In genomic region chr17:65608312-65608687, GRCm38 (mm10) we compare ENCODE assay signal across 24 mouse cellular contexts. TPM values are rescaled to one million over a fixed set of nuclear protein-coding genes. Genes with fewer than 3 reads are reported as not detected.
DNase-seq lines count a peak whose midpoint lies in the region; ATAC-seq and TF ChIP-seq lines count a peak whose summit lies in the region.
"Had no signal": no experiment of that assay in that cellular context is flagged by ENCODE, and none has a peak within 500 bp of the region (broad histone marks: within the 10 kb centered on the region; RNA-seq: fewer than 3 reads in every experiment).

No protein-coding gene starts in this region.

- no peaks in the 10 kb centered on the region for H3K27me3 ChIP-seq in heart, embryonic 15.5 days
- H3K27me3 ChIP-seq in neural tube, embryonic 14.5 days (ENCODE audit: control insufficient read depth, insufficient read depth, low read length), result no peaks in the 10 kb centered on the region
- H3K27me3 ChIP-seq in neural tube, embryonic 15.5 days (replicated peaks), result no peaks in the 10 kb centered on the region
- no peaks in the 10 kb centered on the region for H3K27me3 ChIP-seq in liver, embryonic 14.5 days (ENCODE audit: control insufficient read depth, insufficient read depth, low read length)
- no peaks in the 10 kb centered on the region for H3K27me3 ChIP-seq in stomach, postnatal 0 days (ENCODE audit: control insufficient read depth, insufficient read depth, low read length)
- H3K27me3 ChIP-seq: embryonic facial prominence, embryonic 13.5 days; hindbrain, embryonic 12.5 days; kidney, embryonic 15.5 days; limb, embryonic 13.5 days; midbrain, embryonic 15.5 days had no signal

- no peak for TF ChIP-seq CTCF in liver, embryonic 14.5 days (IDR thresholded peaks at IDR 0.05; ENCODE audit: low read depth)
- no peak for TF ChIP-seq CTCF in stomach, postnatal 0 days (IDR thresholded peaks at IDR 0.05; ENCODE audit: low read depth)

- H3K4me2 ChIP-seq in heart, embryonic 15.5 days, result peak overlapping the region; percentile 22
- peak overlapping the region; percentile 6; the same call in 1 of the 2 replicates for H3K4me2 ChIP-seq in neural tube, embryonic 14.5 days (ENCODE audit: low read depth, low read length)
- H3K4me2 ChIP-seq in neural tube, embryonic 15.5 days, result no peak overlapping the region
- peak overlapping the region; percentile 48 for H3K4me2 ChIP-seq in liver, embryonic 14.5 days (ENCODE audit: low read depth)
- H3K4me2 ChIP-seq in stomach, postnatal 0 days (replicated peaks; ENCODE audit: low read depth), result peak overlapping the region; percentile 31; the same call in 1 of the 2 replicates
- H3K4me2 ChIP-seq: embryonic facial prominence, embryonic 13.5 days; hindbrain, embryonic 12.5 days; kidney, embryonic 15.5 days; limb, embryonic 13.5 days; midbrain, embryonic 15.5 days had no signal

- H3K4me1 ChIP-seq in heart, embryonic 15.5 days (replicated peaks), result peaks cover 65% of the 10 kb centered on the region
- peaks cover 30% of the 10 kb centered on the region for H3K4me1 ChIP-seq in neural tube, embryonic 14.5 days (ENCODE audit: control insufficient read depth, insufficient read depth, low read length)
- H3K4me1 ChIP-seq in neural tube, embryonic 15.5 days, result peaks cover 56% of the 10 kb centered on the region
- peaks cover 55 to 65% of the 10 kb centered on the region in 2 experiments for H3K4me1 ChIP-seq in liver, embryonic 14.5 days (replicated peaks; ENCODE audit: control insufficient read depth in 2 of 2, insufficient read depth in 2 of 2, low read length in 1 of 2)
- H3K4me1 ChIP-seq in stomach, postnatal 0 days (replicated peaks; ENCODE audit: control insufficient read depth, insufficient read depth), result peaks cover 16% of the 10 kb centered on the region

- ATAC-seq in heart, embryonic 15.5 days (replicated peaks; ENCODE audit: insufficient number of reproducible peaks, insufficient read depth, low FRiP score, low read depth), result no peak
- ATAC-seq in neural tube, embryonic 14.5 days (ENCODE audit: low read depth), result no peak
- no peak for ATAC-seq in neural tube, embryonic 15.5 days (ENCODE audit: low FRiP score)
- no peak for ATAC-seq in liver, embryonic 14.5 days (ENCODE audit: insufficient read depth)
- ATAC-seq in stomach, postnatal 0 days (ENCODE audit: low FRiP score, low TSS enrichment), result 0 out of 2 replicates have a peak, but pooled peaks have one; percentile 47
- ATAC-seq: activated CD4-positive, CD25-positive, alpha-beta regulatory T cell, adult 4 months; forebrain, embryonic 14.5 days; inflammation-experienced regulatory T-cells, adult 6 months; midbrain, embryonic 15.5 days had no signal

- H3K9ac ChIP-seq in heart, embryonic 15.5 days, result no peak overlapping the region
- no peak overlapping the region for H3K9ac ChIP-seq in neural tube, embryonic 14.5 days (replicated peaks; ENCODE audit: low read depth, low read length)
- H3K9ac ChIP-seq in neural tube, embryonic 15.5 days (replicated peaks), result no peak overlapping the region
- H3K9ac ChIP-seq in liver, embryonic 14.5 days (replicated peaks), result no peak overlapping the region
- H3K9ac ChIP-seq in stomach, postnatal 0 days (ENCODE audit: low read length), result no peak overlapping the region
- H3K9ac ChIP-seq: embryonic facial prominence, embryonic 13.5 days; hindbrain, embryonic 12.5 days; kidney, embryonic 15.5 days; limb, embryonic 13.5 days; midbrain, embryonic 15.5 days had no signal

- no peak overlapping the region for H3K4me3 ChIP-seq in heart, embryonic 15.5 days
- H3K4me3 ChIP-seq in neural tube, embryonic 14.5 days (ENCODE audit: low read depth, low read length), result no peak overlapping the region
- no peak overlapping the region for H3K4me3 ChIP-seq in neural tube, embryonic 15.5 days (replicated peaks)
- H3K4me3 ChIP-seq in liver, embryonic 14.5 days (ENCODE audit: insufficient read depth in 1 of 2, low read depth in 2 of 2, low read length in 2 of 2), result no peak overlapping the region
- no peak overlapping the region for H3K4me3 ChIP-seq in stomach, postnatal 0 days (ENCODE audit: low read depth, low read length)
- H3K4me3 ChIP-seq: embryonic facial prominence, embryonic 13.5 days; hindbrain, embryonic 12.5 days; kidney, embryonic 15.5 days; limb, embryonic 13.5 days; midbrain, embryonic 15.5 days; myocyte had no signal

- no peaks in the 10 kb centered on the region for H3K9me3 ChIP-seq in heart, embryonic 15.5 days (replicated peaks)
- no peaks in the 10 kb centered on the region for H3K9me3 ChIP-seq in neural tube, embryonic 14.5 days (ENCODE audit: control insufficient read depth, low read length)
- no peaks in the 10 kb centered on the region for H3K9me3 ChIP-seq in neural tube, embryonic 15.5 days (replicated peaks)
- no peaks in the 10 kb centered on the region for H3K9me3 ChIP-seq in liver, embryonic 14.5 days (ENCODE audit: control insufficient read depth, low read length)
- H3K9me3 ChIP-seq in stomach, postnatal 0 days (ENCODE audit: control insufficient read depth, low read length), result no peaks in the 10 kb centered on the region
- H3K9me3 ChIP-seq: embryonic facial prominence, embryonic 13.5 days; hindbrain, embryonic 12.5 days; kidney, embryonic 15.5 days; limb, embryonic 13.5 days; midbrain, embryonic 15.5 days had no signal

- no peaks in the 10 kb centered on the region for H3K36me3 ChIP-seq in heart, embryonic 15.5 days
- no peaks in the 10 kb centered on the region for H3K36me3 ChIP-seq in neural tube, embryonic 14.5 days (ENCODE audit: control insufficient read depth, insufficient read depth, low read length)
- H3K36me3 ChIP-seq in neural tube, embryonic 15.5 days, result no peaks in the 10 kb centered on the region
- no peaks in the 10 kb centered on the region; the same call in 1 of the 2 replicates for H3K36me3 ChIP-seq in liver, embryonic 14.5 days (replicated peaks; ENCODE audit: control insufficient read depth, insufficient read depth, low read depth)
- no peaks in the 10 kb centered on the region for H3K36me3 ChIP-seq in stomach, postnatal 0 days (ENCODE audit: control insufficient read depth, insufficient read depth, low read length)
- H3K36me3 ChIP-seq: embryonic facial prominence, embryonic 13.5 days; hindbrain, embryonic 12.5 days; kidney, embryonic 15.5 days; limb, embryonic 13.5 days; midbrain, embryonic 15.5 days had no signal

- no peak for DNase-seq in heart, adult 9 months (ENCODE audit: low spot score in 2 of 2)
- no peak for DNase-seq in liver, embryonic 14.5 days (ENCODE audit: low read depth in 3 of 3, low spot score in 3 of 3)
- peak; percentile 51 for DNase-seq in stomach, postnatal 0 days (ENCODE audit: low spot score)
- no peak for DNase-seq in kidney, adult 18-20 months
- no peak for DNase-seq in adrenal gland, postnatal 14 days
- DNase-seq: adrenal gland, postnatal 25 days; cerebellum, adult 11-12 months; cerebellum, postnatal 14 days; gastrocnemius, postnatal 14 days; right cerebral cortex, postnatal 25 days; thymus, postnatal 36 days had no signal

- 82% methylated on average over 2 of the region's 2 CpGs for WGBS in heart, embryonic 15.5 days
- 86% methylated on average over 2 of the region's 2 CpGs for WGBS in neural tube, embryonic 14.5 days
- 90% methylated on average over 2 of the region's 2 CpGs for WGBS in neural tube, embryonic 15.5 days
- 72% methylated on average over 2 of the region's 2 CpGs for WGBS in liver, embryonic 14.5 days (ENCODE audit: insufficient replicate concordance)
- WGBS in stomach, postnatal 0 days, result 61% methylated on average over 2 of the region's 2 CpGs

- H3K27ac ChIP-seq in heart, embryonic 15.5 days, result no peak overlapping the region
- H3K27ac ChIP-seq in neural tube, embryonic 14.5 days (ENCODE audit: low read depth, low read length), result no peak overlapping the region
- H3K27ac ChIP-seq in neural tube, embryonic 15.5 days (replicated peaks), result no peak overlapping the region
- peak overlapping the region; percentile 9; the same call in 1 of the 2 replicates for H3K27ac ChIP-seq in liver, embryonic 14.5 days
- peak overlapping the region; percentile 58; the same call in 1 of the 2 replicates for H3K27ac ChIP-seq in stomach, postnatal 0 days (replicated peaks)
- H3K27ac ChIP-seq: embryonic facial prominence, embryonic 13.5 days; hindbrain, embryonic 12.5 days; kidney, embryonic 15.5 days; limb, embryonic 13.5 days; midbrain, embryonic 15.5 days had no signal

- TF ChIP-seq EP300 in liver, embryonic 14.5 days (IDR thresholded peaks at IDR 0.05; ENCODE audit: low read depth), result no peak
- TF ChIP-seq EP300 in stomach, postnatal 0 days (optimal IDR thresholded peaks at IDR 0.05), result no peak

RNA-seq across cellular contexts. Expression of gene Vapa, which starts 5.1 kb away (rescaled TPM):
- polyA plus RNA-seq in heart, embryonic 15.5 days (2015; fragmentation: Nextera tagmentation; extraction: Ambion mirVana), result 154 and 159 TPM in 2 replicates
- polyA plus RNA-seq in neural tube, embryonic 14.5 days (2014; fragmentation: Nextera tagmentation; extraction: Ambion mirVana), result 298 and 333 TPM in 2 replicates
- 270 and 299 TPM in 2 replicates for polyA plus RNA-seq in neural tube, embryonic 15.5 days (2015; fragmentation: Nextera tagmentation; extraction: Ambion mirVana)
- polyA plus RNA-seq in liver, embryonic 14.5 days (2012; rRNA removed), result 9.0 and 17.1 TPM in 2 replicates
- 60.6 and 62.9 TPM in 2 replicates for polyA plus RNA-seq in liver, embryonic 14.5 days (2014; fragmentation: Nextera tagmentation; extraction: Ambion mirVana)
- polyA plus RNA-seq in stomach, postnatal 0 days (2015; fragmentation: Nextera tagmentation; extraction: Ambion mirVana), result 203 and 210 TPM in 2 replicates
- total RNA-seq in adrenal gland, postnatal 14 days (2021), result 132 and 134 TPM in 2 replicates

RNA-seq across cellular contexts. Expression of gene Txndc2, which starts 33.7 kb away (rescaled TPM):
- 0.10 TPM in 1 of 2 replicates, not detected in the other for polyA plus RNA-seq in heart, embryonic 15.5 days (2015; fragmentation: Nextera tagmentation; extraction: Ambion mirVana)
- 0.11 and 0.14 TPM in 2 replicates for polyA plus RNA-seq in neural tube, embryonic 14.5 days (2014; fragmentation: Nextera tagmentation; extraction: Ambion mirVana)
- polyA plus RNA-seq in neural tube, embryonic 15.5 days (2015; fragmentation: Nextera tagmentation; extraction: Ambion mirVana), result 0.10 and 0.13 TPM in 2 replicates
- polyA plus RNA-seq in liver, embryonic 14.5 days (2012; rRNA removed), result not detected in 2 replicates
- not detected in 2 replicates for polyA plus RNA-seq in liver, embryonic 14.5 days (2014; fragmentation: Nextera tagmentation; extraction: Ambion mirVana)
- not detected in 2 replicates for polyA plus RNA-seq in stomach, postnatal 0 days (2015; fragmentation: Nextera tagmentation; extraction: Ambion mirVana)
- 11.9 and 12.5 TPM in 2 replicates for total RNA-seq in adrenal gland, postnatal 14 days (2021)
- total RNA-seq: gastrocnemius, postnatal 14 days; megakaryocyte-erythroid progenitor cell, adult 5-6 weeks had no signal
- polyA plus RNA-seq: activated CD4-positive, CD25-positive, alpha-beta regulatory T cell, adult 4 months; embryonic facial prominence, embryonic 13.5 days; inflammation-experienced regulatory T-cells, adult 6 months; kidney, embryonic 15.5 days had no signal

Comparison
In these comparisons a context has a peak if more than half of its experiments do, and no peak if none do; other contexts are left out.
1. H3K27ac ChIP-seq: peak in liver, embryonic 14.5 days (single experiment) and stomach, postnatal 0 days (single experiment); none in heart, embryonic 15.5 days (single experiment), neural tube, embryonic 14.5 days (single experiment) and neural tube, embryonic 15.5 days (single experiment).